Mouse (Mus musculus) forebrain, embryonic 16.5 days (tissue): ENCODE results near the gene Ctcfl. TPM values are rescaled to one million over a fixed set of nuclear protein-coding genes. Genes with fewer than 3 reads are reported as not detected.

Experiments
- ATAC-seq: fragments of 200-750 bp; cut with Nextera tagmentation; 2 replicates; pipeline ENCODE4 v1.8.0; 2017; ENCODE audit warnings: mild to moderate bottlenecking, moderate library complexity
- H3K27ac ChIP-seq: fragments of 300-500 bp; sonication (generic); 2 replicates; pipeline ENCODE4 v1.5.1; 2014; ENCODE audit warnings: low read length, control low read depth
- H3K27me3 ChIP-seq: fragments of 300-500 bp; sonication (generic); replicated peaks from 2 replicates; pipeline ENCODE4 v1.6.1; 2014; ENCODE audit warnings: low read length; ENCODE audit not compliant: control insufficient read depth, insufficient read depth
- H3K36me3 ChIP-seq: fragments of 300-500 bp; sonication (generic); 2 replicates; pipeline ENCODE4 v1.6.1; 2014; ENCODE audit not compliant: control insufficient read depth, insufficient read depth
- H3K4me1 ChIP-seq: fragments of 300-500 bp; sonication (generic); replicated peaks from 2 replicates; pipeline ENCODE4 v1.6.1; 2014; ENCODE audit warnings: low read length; ENCODE audit not compliant: control insufficient read depth, insufficient read depth
- H3K4me2 ChIP-seq: fragments of 300-500 bp; sonication (generic); 2 replicates; pipeline ENCODE4 v1.6.1; 2014; ENCODE audit warnings: mild to moderate bottlenecking, low read length, control low read depth
- H3K4me3 ChIP-seq: fragments of 300-500 bp; sonication (generic); replicated peaks from 2 replicates; pipeline ENCODE4 v1.5.1; 2014; ENCODE audit warnings: mild to moderate bottlenecking, low read length, control low read depth
- H3K9ac ChIP-seq: fragments of 300-500 bp; sonication (generic); replicated peaks from 2 replicates; pipeline ENCODE4 v1.6.1; 2014; ENCODE audit warnings: low read depth, low read length, control low read depth
- H3K9me3 ChIP-seq: fragments of 300-500 bp; sonication (generic); 2 replicates; pipeline ENCODE4 v1.6.1; 2016; ENCODE audit warnings: low read length; ENCODE audit not compliant: control insufficient read depth
- WGBS: fragments of 180-500 bp; shearing (Covaris S2); extraction: QIAGEN DNeasy Blood & Tissue Kit; methylation state at CpG from one replicate; pipeline ENCODE4 v1.1.7; 2014; 5-methylcytosine and 5-hydroxymethylcytosine counted together
- polyA plus RNA-seq: library from polyadenylated mRNA; unstranded; fragments of >200 nt; fragmentation: Nextera tagmentation; extraction: Ambion mirVana; gene quantifications from 2 replicates; pipeline ENCODE4 v1.2.1, GENCODE M21; 2015

The Ctcfl gene
- polyA plus RNA-seq, 1 experiment from 2014 or later: not detected

DNA sequence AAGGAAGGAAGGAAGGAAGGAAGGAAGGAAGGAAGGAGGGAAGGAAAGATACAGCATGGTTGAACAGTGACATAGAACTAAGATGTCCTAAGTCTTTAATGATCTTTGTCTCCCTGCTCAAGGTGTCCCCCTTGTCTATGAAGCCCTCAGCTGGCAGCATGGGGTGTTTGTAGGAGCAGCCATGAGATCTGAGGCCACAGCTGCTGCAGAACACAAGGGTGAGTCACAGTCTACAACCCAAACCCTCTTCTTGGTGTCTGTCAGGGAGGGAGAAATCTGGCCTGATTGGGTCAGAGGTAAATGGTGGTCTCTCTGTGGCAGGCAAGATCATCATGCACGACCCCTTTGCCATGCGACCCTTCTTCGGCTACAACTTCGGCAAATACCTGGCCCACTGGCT is 38.5 kb upstream of the Ctcfl start:
- Histone ChIP-seq H3K4me2 (no peak overlapping the region), H3K9me3 (no peaks in the 10 kb centered on the region), H3K27ac (no peak overlapping the region), H3K27me3 (no peaks in the 10 kb centered on the region), H3K36me3 (no peaks in the 10 kb centered on the region), H3K4me3 (no peak overlapping the region), H3K4me1 (peaks cover 5% of the 10 kb centered on the region; the same call in 1 of the 2 replicates), H3K9ac (no peak overlapping the region)
- WGBS: 96% methylated on average over 4 of the region's 4 CpGs
- ATAC-seq: no peak

- Histone ChIP-seq H3K9ac (no peak overlapping the region), H3K4me3 (no peak overlapping the region), H3K27me3 (no peaks in the 10 kb centered on the region), H3K4me2 (no peak overlapping the region), H3K4me1 (peaks cover 5% of the 10 kb centered on the region; the same call in 1 of the 2 replicates), H3K27ac (no peak overlapping the region), H3K36me3 (no peaks in the 10 kb centered on the region), H3K9me3 (no peaks in the 10 kb centered on the region)
- 67% methylated on average over 4 of the region's 4 CpGs for WGBS
- no peak for ATAC-seq
These were observed 38.1 kb upstream of the Ctcfl start for GRCm38 (mm10) chr2:173157376-173157775.

DNA sequence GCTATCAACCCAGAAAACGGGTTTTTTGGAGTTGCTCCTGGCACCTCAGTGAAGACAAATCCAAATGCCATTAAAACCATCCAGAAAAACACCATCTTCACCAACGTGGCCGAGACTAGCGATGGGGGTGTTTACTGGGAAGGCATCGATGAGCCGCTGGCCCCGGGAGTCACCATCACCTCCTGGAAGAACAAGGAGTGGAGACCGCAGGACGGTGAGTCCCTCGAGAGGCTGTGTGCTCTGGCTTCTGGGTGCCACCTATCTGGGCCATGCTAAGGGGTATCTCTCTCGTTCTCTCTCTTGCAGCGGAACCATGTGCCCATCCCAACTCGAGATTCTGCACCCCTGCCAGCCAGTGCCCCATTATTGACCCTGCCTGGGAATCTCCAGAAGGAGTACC is 37.6 kb upstream of the Ctcfl start:
- no peak overlapping the region for H3K27ac ChIP-seq
- ATAC-seq: no peak
- no peaks in the 10 kb centered on the region for H3K9me3 ChIP-seq
- no peaks in the 10 kb centered on the region for H3K27me3 ChIP-seq
- H3K9ac ChIP-seq: no peak overlapping the region
- no peak overlapping the region for H3K4me2 ChIP-seq
- H3K36me3 ChIP-seq: no peaks in the 10 kb centered on the region
- H3K4me1 ChIP-seq: peaks cover 3% of the 10 kb centered on the region; the same call in 1 of the 2 replicates
- 86% methylated on average over 13 of the region's 13 CpGs for WGBS
- H3K4me3 ChIP-seq: no peak overlapping the region

GRCm38 (mm10) chr2:173155907-173156306 is 36.6 kb upstream of the Ctcfl start:
- Histone ChIP-seq H3K9ac (no peak overlapping the region), H3K27me3 (no peaks in the 10 kb centered on the region), H3K4me3 (no peak overlapping the region), H3K9me3 (no peaks in the 10 kb centered on the region), H3K4me2 (no peak overlapping the region), H3K36me3 (no peaks in the 10 kb centered on the region), H3K27ac (no peak overlapping the region), H3K4me1 (no peaks in the 10 kb centered on the region; the same call in 1 of the 2 replicates)
- WGBS: 93% methylated on average over 10 of the region's 10 CpGs
- ATAC-seq: no peak

DNA sequence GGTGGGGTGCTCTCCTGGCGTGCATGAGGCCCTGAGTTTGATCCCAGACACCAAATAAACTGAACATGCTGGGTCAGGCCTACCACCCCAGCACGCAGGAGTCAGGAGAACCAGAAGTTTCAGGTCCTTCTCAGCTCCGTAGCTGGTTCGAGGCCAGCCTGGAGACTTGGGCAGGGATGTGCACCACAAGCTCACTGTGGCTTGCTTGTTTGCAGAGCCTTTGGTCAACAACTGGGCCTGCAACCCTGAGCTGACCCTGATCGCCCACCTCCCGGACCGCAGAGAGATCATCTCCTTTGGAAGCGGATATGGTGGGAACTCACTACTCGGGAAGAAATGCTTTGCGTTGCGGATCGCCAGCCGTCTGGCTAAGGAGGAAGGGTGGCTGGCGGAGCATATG is 35.6 kb upstream of the Ctcfl start:
- no peak overlapping the region for H3K4me2 ChIP-seq
- H3K4me1 ChIP-seq: no peaks in the 10 kb centered on the region; the same call in 1 of the 2 replicates
- 95% methylated on average over 14 of the region's 14 CpGs for WGBS
- H3K4me3 ChIP-seq: no peak overlapping the region
- ATAC-seq: no peak
- H3K27me3 ChIP-seq: no peaks in the 10 kb centered on the region
- H3K27ac ChIP-seq: no peak overlapping the region
- no peaks in the 10 kb centered on the region for H3K36me3 ChIP-seq
- no peak overlapping the region for H3K9ac ChIP-seq
- H3K9me3 ChIP-seq: no peaks in the 10 kb centered on the region

DNA sequence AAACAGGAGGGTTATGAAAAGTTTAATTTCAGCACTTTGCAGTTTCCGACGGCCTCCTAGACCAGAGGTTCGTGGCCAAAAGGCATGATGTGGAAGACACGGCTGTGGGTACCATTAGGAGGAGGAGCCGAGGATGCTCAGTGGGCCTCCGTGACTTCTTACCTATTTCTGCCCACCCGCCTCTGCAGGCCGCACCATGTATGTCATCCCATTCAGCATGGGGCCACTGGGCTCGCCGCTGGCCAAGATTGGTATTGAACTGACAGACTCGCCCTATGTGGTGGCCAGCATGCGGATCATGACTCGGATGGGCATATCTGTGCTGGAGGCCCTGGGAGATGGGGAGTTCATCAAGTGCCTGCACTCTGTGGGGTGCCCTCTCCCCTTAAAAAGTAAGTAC is 35.2 kb upstream of the Ctcfl start:
- no peak for ATAC-seq
- no peak overlapping the region for H3K4me3 ChIP-seq
- no peak overlapping the region for H3K9ac ChIP-seq
- H3K27me3 ChIP-seq: no peaks in the 10 kb centered on the region
- H3K4me2 ChIP-seq: no peak overlapping the region
- no peaks in the 10 kb centered on the region for H3K9me3 ChIP-seq
- H3K4me1 ChIP-seq: no peaks in the 10 kb centered on the region; the same call in 1 of the 2 replicates
- WGBS: 92% methylated on average over 13 of the region's 13 CpGs
- H3K27ac ChIP-seq: no peak overlapping the region
- H3K36me3 ChIP-seq: no peaks in the 10 kb centered on the region

- Histone ChIP-seq H3K27ac (no peak overlapping the region), H3K4me2 (no peak overlapping the region), H3K4me1 (no peaks in the 10 kb centered on the region), H3K9ac (no peak overlapping the region), H3K9me3 (no peaks in the 10 kb centered on the region), H3K27me3 (no peaks in the 10 kb centered on the region), H3K36me3 (no peaks in the 10 kb centered on the region), H3K4me3 (no peak overlapping the region)
- ATAC-seq: no peak
- WGBS: 92% methylated on average over 10 of the region's 10 CpGs
These were observed 33.9 kb upstream of the Ctcfl start for GRCm38 (mm10) chr2:173153266-173153665.

- no peaks in the 10 kb centered on the region for H3K4me1 ChIP-seq
- 81% methylated on average over 13 of the region's 13 CpGs for WGBS
- no peak for ATAC-seq
These were observed 33.3 kb upstream of the Ctcfl start, which contains the start of gene Pck1 for GRCm38 (mm10) chr2:173152436-173153151. Gene Pck1 (plus strand): TSS chr2:173153048.

GRCm38 (mm10) chr2:173151784-173152284 is 32.5 kb upstream of the Ctcfl start:
- WGBS: 91% methylated on average over 7 of the region's 7 CpGs
- no peaks in the 10 kb centered on the region for H3K36me3 ChIP-seq
- H3K9ac ChIP-seq: no peak overlapping the region
- ATAC-seq: no peak
- H3K4me3 ChIP-seq: no peak overlapping the region
- no peaks in the 10 kb centered on the region for H3K9me3 ChIP-seq
- H3K4me2 ChIP-seq: no peak overlapping the region
- H3K27me3 ChIP-seq: no peaks in the 10 kb centered on the region
- no peak overlapping the region for H3K27ac ChIP-seq
- H3K4me1 ChIP-seq: no peaks in the 10 kb centered on the region

More at GRCm38 (mm10) chr2:173152436-173153151, 33.3 kb upstream of the Ctcfl start, which contains the start of gene Pck1:
- H3K9me3 ChIP-seq: no peaks in the 10 kb centered on the region
- H3K9ac ChIP-seq: no peak within 1 kb of the TSS
- no peaks in the 10 kb centered on the region for H3K27me3 ChIP-seq
- H3K27ac ChIP-seq: no peak within 1 kb of the TSS
- no peaks in the 10 kb centered on the region for H3K36me3 ChIP-seq
- no peak within 1 kb of the TSS for H3K4me3 ChIP-seq
- no peak within 1 kb of the TSS for H3K4me2 ChIP-seq
